Mouse (Mus musculus) kidney, adult 2 months (tissue): ENCODE data around the gene Olfr1061. TPM values are rescaled to one million over a fixed set of nuclear protein-coding genes. Genes with fewer than 3 reads are reported as not detected.
"Not testable (repeated sequence)": the region's sequence is repeated elsewhere in the genome, so short reads cannot be mapped to it uniquely, and the experiment has no call there.

Experiments used
- DNase-seq: peaks from one replicate; pipeline ENCODE4 v3.0.0; 2021
- H3K27ac ChIP-seq: fragments of 200-500 bp; 2 replicates; pipeline ENCODE4 v1.5.1; 2012; ENCODE audit warnings: low read depth, low read length, control low read depth, inconsistent platforms; ENCODE audit not compliant: insufficient read depth
- H3K27me3 ChIP-seq: fragments of 200-500 bp; replicated peaks from 2 replicates; pipeline ENCODE4 v1.6.1; 2012; ENCODE audit warnings: mild to moderate bottlenecking, moderate library complexity, low read length, inconsistent platforms; ENCODE audit not compliant: control insufficient read depth, insufficient read depth
- H3K36me3 ChIP-seq: fragments of 200-500 bp; 2 replicates; pipeline ENCODE4 v1.6.1; 2012; ENCODE audit warnings: mild to moderate bottlenecking, moderate library complexity, low read length, inconsistent platforms; ENCODE audit not compliant: control insufficient read depth, insufficient read depth
- H3K4me1 ChIP-seq: fragments of 200-500 bp; 2 replicates; pipeline ENCODE4 v1.6.1; 2011; ENCODE audit warnings: low read length; ENCODE audit not compliant: control insufficient read depth, insufficient read depth
- H3K4me3 ChIP-seq: fragments of 200-500 bp; 2 replicates; pipeline ENCODE4 v1.5.1; 2011; ENCODE audit warnings: mild to moderate bottlenecking, low read depth, low read length, control low read depth; ENCODE audit not compliant: insufficient read depth
- CTCF ChIP-seq: fragments of 200-500 bp; conservative IDR thresholded peaks from 2 replicates; pipeline ENCODE4 v1.5.1; 2011; ENCODE audit warnings: low read depth, mild to moderate bottlenecking, control low read depth, low read length, moderate library complexity, mixed read lengths; ENCODE audit not compliant: insufficient read depth, insufficient read length
- POLR2A ChIP-seq: fragments of 200-500 bp; IDR thresholded peaks from one replicate; pipeline ENCODE4 v1.6.1; 2011; ENCODE audit warnings: low read depth, low read length, control low read depth
- WGBS: fragments of 180-500 bp; shearing (Covaris S2); methylation state at CpG from one replicate; pipeline ENCODE4 v1.1.7; 2018; 5-methylcytosine and 5-hydroxymethylcytosine counted together
- polyA plus RNA-seq: library from polyadenylated mRNA; depleted of rRNA; stranded (reverse); fragments of >200 nt; gene quantifications from 2 replicates; pipeline ENCODE4 v1.2.3, GENCODE M21; 2012; rRNA removed

Olfr1061 gene
- not detected in 2 replicates for polyA plus RNA-seq

DNA sequence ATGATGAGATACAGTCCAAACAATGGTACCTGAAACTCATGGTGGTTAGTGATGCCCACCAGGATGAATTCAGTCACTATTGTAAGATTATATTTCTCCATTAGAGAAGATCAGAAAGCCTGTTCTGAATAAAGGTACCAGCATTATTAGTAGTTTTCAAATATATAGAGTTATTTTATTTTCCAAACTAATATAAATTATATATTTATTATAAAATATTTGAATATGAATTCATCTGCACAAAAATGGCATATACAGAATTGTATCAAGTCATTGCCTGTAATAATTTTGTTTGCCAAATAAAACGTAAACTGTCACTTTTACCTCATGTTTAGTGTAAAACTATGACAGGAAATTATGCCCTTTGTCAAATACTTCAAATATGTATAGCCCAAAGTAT lies at the start of gene Olfr1061:
Gene Olfr1061, minus strand, starts transcription at position 101 of the 400 bp plus-strand sequence.
- H3K36me3 ChIP-seq = no peaks in the 10 kb centered on the region
- no peaks in the 10 kb centered on the region for H3K27me3 ChIP-seq
- no peak within 1 kb of the TSS for H3K27ac ChIP-seq
- no peaks in the 10 kb centered on the region for H3K4me1 ChIP-seq
- WGBS = 74% methylated on average over 1 of the region's 1 CpGs
- TF ChIP-seq POLR2A = no peak
- no peak for TF ChIP-seq CTCF
- DNase-seq = no peak
- no peak within 1 kb of the TSS for H3K4me3 ChIP-seq

DNA sequence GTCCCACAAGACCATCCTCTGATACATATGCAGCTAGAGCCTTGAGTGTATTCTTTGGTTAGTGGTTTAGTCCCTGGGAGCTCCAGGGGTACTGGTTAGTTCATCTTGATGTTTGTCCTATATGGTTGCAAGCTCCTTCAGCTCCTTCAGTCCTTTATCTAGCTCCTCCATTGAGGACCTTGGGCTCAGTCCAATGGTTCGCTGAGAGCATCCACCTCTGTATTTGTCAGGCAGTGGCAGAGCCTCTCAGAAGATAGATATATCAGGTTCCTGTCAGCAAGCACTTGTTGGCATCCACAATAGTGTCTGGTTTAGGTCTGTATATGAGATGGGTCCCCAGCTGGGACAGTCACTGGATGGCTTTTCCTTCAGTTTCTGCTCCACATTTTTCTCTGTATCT lies 46.6 kb upstream of the Olfr1061 start:
- Histone ChIP-seq H3K36me3 (no peaks in the 10 kb centered on the region), H3K4me1 (no peaks in the 10 kb centered on the region), H3K27me3 (no peaks in the 10 kb centered on the region), H3K27ac (no peak overlapping the region), H3K4me3 (no peak overlapping the region)
- WGBS = 76% methylated on average over 1 of the region's 1 CpGs
- TF ChIP-seq POLR2A = no peak
- no peak for TF ChIP-seq CTCF
- no peak for DNase-seq

DNA sequence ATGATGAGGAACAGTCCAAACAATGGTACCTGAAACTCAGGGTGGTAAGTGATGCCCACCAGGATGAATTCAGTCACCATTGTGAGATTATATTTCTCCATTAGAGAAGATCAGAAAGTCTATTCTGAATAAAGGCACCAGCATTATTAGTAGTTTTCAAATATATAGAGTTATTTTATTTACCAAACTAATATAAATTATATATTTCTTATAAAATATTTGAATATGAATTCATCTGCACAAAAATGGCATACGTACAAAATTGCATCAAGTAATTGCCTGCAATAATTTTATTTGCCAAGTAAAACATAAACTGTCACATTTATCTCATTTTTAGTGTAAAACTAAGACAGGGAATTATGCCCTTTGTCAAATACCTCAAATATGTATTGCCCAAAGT lies 42.3 kb upstream of the Olfr1061 start, which contains the start of gene Olfr1066:
Gene Olfr1066, minus strand, starts transcription at position 101 of the 400 bp plus-strand sequence.
- no peaks in the 10 kb centered on the region for H3K4me1 ChIP-seq
- H3K36me3 ChIP-seq = no peaks in the 10 kb centered on the region
- H3K27ac ChIP-seq = no peak within 1 kb of the TSS
- no peak for TF ChIP-seq CTCF
- no peak for TF ChIP-seq POLR2A
- H3K4me3 ChIP-seq = no peak within 1 kb of the TSS
- 85% methylated on average over 1 of the region's 1 CpGs for WGBS
- DNase-seq = no peak
- no peaks in the 10 kb centered on the region for H3K27me3 ChIP-seq

DNA sequence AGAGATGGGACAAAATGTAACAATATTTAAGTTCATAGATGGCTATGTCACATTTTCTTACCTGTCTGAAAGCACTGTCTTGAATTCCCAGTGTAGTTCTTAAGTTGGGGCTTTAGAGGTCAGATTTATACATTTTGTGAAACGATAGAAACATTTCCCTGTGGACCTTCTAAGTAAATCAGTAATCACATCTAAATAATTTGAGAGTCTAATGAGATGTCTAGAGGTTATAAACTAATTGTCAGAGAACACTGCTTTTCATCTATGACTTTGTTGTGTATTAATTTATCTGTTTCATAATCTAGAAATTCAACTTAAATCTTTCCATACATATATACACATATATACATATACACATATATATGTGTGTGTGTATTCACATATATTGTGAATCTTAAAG lies 36.6 kb upstream of the Olfr1061 start, which contains the start of gene Olfr1065:
Gene Olfr1065, minus strand, starts transcription at position 101 of the 400 bp plus-strand sequence.
- H3K27ac ChIP-seq, H3K36me3 ChIP-seq, DNase-seq, H3K27me3 ChIP-seq, H3K4me3 ChIP-seq, H3K4me1 ChIP-seq: not testable (repeated sequence)
- 67% methylated on average over 1 of the region's 1 CpGs for WGBS

DNA sequence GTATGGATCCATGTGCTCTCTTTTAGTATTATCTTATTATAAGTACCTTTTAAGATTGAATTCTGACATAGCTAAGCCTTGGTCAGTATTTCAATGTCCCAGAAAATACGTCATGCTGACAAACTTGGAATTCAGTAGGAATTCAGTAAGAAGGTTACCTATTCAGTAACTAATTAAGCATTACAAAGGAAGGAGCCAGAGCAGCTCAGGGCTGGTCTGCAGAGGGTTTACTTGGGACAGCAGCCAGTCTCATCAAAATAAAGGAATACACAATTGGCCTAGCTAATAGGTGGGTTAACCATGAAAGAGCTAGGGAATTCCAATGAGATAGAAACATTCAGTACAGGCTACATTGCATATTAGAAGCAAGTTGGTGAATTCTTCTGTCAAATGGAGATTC lies 28.3 kb upstream of the Olfr1061 start:
- H3K27me3 ChIP-seq, H3K27ac ChIP-seq, H3K36me3 ChIP-seq, H3K4me1 ChIP-seq, DNase-seq, H3K4me3 ChIP-seq: not testable (repeated sequence)
- 59% methylated on average over 1 of the region's 1 CpGs for whole genome bisulfite sequencing

DNA sequence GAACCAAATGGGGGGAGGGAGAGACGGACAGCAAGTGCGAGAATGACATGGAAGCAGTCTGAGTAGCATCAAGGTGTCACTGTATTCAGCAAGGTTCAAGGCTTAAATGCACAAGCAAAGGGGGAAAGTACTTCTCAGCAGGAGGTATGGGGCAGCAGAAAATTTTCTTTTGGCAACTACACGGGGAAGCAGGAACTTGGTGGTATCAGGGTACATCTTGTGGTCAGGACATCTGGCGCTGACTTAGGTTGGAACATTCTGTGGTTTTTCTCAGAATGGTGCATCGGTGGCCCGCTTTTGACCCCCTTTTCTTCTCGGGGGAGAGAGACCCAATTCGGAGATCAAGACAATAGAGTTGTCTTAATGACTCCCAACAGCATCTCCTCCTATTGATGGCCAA lies 14.7 kb upstream of the Olfr1061 start:
- not testable (repeated sequence) for DNase-seq, H3K36me3 ChIP-seq, H3K4me3 ChIP-seq, H3K27ac ChIP-seq, H3K4me1 ChIP-seq, H3K27me3 ChIP-seq
- 88% methylated on average over 8 of the region's 8 CpGs for WGBS

DNA sequence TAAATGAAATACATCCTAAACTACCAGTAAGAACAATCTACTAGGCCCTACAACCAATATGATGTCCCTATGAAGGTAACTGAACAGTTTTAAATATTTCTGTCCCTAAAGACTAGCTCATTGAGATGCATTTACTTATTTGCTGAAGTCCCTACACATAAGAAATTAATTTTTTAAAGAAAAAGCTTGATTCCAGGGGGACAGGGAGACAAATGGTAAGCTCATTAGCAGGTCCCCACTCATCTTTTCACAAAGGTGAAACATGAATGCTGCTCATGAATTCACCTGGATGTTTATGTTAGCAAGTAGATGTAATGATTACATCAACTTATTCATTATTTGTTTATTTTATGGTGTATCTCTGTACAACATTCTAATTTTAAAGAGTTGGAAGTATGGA lies 12.8 kb upstream of the Olfr1061 start, which contains the start of gene Olfr1062:
Gene Olfr1062, minus strand, starts transcription at position 101 of the 400 bp plus-strand sequence.
- H3K4me3 ChIP-seq, DNase-seq, H3K4me1 ChIP-seq: not testable (repeated sequence)

DNA sequence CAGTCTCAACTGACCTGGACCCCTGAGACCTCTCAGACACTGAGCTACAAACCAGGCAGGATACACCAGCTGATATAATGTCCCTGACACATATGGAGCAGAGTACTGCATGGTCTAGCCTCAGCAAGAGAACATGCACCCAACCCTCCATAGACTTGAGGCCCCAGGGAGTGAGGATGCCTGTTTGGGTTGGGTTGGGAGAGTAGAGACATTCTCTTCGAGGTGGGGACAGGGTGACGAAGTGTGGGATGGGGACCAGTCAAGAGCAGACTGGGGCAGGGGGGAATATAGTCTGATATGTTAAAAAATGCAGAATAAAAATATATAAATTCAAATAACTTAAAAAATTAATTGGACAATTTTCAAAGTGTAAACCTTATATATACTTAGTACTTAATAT lies 18.7 kb downstream of the Olfr1061 start:
- H3K36me3 ChIP-seq = no peaks in the 10 kb centered on the region
- H3K27me3 ChIP-seq = no peaks in the 10 kb centered on the region
- no peaks in the 10 kb centered on the region for H3K4me1 ChIP-seq
- H3K27ac ChIP-seq = no peak overlapping the region
- DNase-seq = no peak
- no peak for TF ChIP-seq POLR2A
- no peak for TF ChIP-seq CTCF
- H3K4me3 ChIP-seq = no peak overlapping the region
- 69% methylated on average over 2 of the region's 2 CpGs for WGBS

More for the DNA sequence above, 12.8 kb upstream of the Olfr1061 start, which contains the start of gene Olfr1062:
- not testable (repeated sequence) for H3K27me3 ChIP-seq, H3K27ac ChIP-seq, H3K36me3 ChIP-seq

DNA sequence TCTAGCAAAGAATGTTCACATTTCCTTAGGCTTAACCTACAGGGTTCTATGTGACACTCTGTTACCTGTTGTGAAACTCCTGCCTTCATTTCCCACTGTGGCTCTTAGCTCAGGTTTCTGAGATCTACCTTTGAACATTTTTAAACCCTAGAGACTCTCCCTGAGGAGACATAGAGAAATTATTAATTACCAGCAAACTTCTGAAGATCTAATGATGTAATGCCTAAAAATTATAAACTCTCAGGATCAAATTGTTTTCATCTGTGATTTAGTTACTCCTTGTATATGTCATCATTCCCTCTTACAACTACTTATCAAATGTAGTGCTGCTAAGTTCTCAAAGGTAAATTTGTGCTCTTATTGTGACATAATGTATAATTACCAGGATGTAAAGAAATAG lies 25.4 kb downstream of the Olfr1061 start, which contains the start of gene Olfr1058:
Gene Olfr1058, minus strand, starts transcription at position 101 of the 400 bp plus-strand sequence.
- H3K4me3 ChIP-seq, DNase-seq, H3K4me1 ChIP-seq, H3K27me3 ChIP-seq, H3K27ac ChIP-seq, H3K36me3 ChIP-seq: not testable (repeated sequence)
